Mouse (Mus musculus) forelimb bud, embryonic 11.5 days (tissue): ENCODE measurements around the gene Syngr3.

ENCODE experiments used
- DNase-seq: peaks from one replicate; pipeline ENCODE4 v3.0.0-alpha.2; 2012; ENCODE audit warnings: low read depth, low spot score

The Syngr3 gene

DNA sequence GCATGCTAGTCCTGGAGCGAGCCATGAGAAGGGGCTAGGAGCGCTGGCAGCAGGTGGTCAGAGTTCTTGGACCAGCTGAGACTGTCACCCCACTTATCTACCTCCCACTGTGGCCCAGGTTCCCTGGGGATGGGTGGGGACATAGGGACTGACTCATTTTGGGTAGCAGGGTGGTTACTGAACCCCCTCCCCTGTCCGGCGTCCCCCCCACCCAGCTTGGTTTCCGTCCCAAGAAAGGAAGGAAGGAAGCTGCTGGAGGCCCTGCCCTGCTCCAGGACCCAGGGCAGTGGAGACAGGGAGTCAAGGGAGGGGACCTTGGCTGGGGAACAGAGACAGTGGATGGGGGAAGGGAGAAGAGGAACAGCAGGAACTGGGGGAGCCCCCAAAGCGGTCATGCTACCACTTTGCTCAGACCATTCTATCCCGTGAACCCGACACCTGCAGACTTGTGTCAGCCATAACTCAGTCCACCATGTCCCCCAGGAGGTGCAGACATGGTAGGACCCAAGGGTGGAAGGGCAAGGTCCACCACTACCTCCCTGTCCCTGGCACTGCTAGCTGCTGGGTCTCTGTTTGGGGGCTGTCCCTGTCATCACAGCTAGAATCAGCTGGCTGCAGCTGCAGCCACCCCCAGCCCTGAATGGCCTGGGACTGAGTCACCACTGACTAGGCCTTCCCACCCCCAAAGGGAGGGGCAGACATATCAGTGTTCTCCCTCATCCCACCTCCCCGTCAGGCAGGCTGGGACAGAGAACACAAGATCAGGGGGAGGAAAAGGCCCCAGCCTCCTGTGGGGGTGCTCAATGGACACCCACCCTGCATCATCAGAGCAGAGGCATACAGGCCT lies 44.7 kb downstream of the Syngr3 start:
- DNase-seq = no peak

DNA sequence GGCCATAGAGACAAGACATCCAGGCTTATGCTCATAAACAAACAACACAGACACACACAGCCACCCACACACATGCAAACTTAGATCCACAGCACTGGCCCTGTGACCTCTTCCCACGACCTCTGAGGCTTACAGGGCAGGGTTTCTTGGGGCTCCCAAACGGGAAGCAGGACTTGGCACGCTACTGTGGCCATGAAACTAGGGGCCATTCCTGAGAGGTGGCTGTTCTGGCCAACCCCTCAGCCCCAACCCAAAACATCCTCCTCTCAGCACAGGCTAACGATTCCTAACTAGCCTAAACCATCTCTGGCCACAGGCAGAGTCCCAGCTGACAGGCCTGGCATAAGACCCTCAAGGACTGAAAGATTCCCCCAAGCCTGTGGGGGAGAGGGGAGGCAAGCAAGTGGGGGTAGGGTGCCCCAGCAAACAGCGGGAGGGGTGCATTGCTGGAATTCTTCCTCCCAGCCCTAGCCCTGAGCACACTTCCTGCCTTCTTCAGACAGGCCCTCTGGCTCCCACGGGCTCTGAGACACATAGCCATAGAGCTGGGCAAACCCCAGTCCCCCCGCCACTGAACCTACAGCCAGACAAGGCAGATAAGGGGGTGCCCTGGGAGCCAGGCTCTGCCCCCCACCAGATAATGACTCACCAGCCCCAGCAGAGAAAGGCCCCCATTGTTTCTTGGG lies 45.6 kb downstream of the Syngr3 start:
- DNase-seq = no peak

DNA sequence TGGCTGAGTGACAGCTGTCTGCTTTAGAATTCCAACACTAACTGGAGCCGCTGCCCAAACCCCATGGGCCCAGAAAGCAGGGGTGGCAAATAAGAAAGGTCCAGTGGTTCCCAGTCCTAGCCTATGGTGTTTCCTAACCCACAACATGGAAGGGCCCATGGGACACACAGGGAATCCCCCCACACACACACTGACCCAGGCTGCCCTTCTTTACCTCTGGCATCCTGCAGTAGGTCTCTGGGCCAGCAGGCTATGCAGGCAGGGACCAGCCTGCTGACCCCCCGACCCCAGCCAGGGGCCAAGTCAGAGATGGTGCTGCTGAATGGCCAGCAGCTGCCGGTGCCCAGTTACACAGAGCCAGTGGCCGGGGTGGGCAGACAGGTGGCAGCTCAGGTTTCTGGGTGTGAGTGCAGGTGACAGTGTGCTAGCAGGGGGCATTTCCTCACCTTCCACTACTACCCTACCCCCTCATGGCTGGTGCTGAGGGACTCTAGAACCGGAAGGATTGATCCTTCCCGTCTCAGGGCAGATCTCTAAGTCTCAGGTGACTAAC lies 46.9 kb downstream of the Syngr3 start:
- DNase-seq = no peak

DNA sequence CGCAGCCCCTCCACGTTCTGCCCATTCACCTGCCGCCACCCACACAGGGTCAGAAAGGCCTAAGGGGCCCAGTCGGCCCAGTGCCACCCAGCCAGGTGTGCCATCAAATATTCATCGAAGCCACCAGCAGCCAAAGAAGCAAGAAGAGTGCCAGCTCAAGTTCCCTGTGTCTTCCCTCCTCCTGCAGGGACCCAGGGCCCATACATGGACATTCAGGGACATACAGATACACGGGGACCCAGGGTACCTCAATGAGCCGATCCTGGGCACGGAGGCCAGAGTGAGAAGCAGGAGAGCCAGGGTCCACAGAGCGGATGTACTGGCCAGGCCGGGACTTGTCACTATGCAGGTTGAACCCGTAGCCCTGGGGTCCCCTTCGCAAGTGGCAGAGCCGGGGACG lies 47.8 kb downstream of the Syngr3 start:
- DNase-seq = no peak

DNA sequence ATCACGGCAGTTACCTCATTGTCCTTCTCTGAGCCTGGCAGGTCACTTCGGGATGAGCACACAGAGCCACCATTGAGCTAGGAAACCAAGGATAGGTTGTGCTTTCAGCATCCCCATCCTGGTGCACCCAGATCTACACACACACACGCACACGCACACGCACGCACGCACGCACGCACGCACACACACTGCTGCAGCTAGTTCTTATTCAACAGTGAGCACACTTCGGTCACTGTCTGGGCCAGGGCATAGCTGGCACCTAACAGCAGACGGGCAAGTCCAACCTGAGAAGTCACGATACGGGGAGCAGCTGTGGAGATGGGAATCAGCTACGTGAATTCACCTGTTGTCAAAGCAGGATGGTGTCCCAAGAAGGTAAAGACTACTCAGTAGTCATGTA lies 49.2 kb downstream of the Syngr3 start:
- DNase-seq = no peak

DNA sequence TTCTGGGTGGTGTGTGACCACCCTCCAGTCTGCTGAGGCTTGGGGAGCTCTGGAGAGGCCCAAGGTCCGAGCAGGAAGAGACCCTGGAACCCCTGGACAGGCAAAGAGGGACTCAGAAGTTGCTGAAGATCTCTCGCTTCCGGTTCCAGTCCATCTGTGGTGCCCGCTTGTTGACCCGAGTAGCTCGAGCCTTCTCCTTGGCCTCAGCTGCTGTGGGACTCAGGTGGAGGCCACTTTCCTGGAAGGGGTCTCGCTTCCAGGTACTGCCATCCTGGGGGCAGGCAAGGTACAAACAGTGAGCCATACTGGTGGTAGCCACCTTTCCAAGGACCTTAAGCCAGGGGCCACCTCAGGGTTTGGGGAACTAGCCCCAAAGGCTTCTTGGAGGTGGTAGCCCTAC lies 49.6 kb downstream of the Syngr3 start:
- no peak for DNase-seq

DNA sequence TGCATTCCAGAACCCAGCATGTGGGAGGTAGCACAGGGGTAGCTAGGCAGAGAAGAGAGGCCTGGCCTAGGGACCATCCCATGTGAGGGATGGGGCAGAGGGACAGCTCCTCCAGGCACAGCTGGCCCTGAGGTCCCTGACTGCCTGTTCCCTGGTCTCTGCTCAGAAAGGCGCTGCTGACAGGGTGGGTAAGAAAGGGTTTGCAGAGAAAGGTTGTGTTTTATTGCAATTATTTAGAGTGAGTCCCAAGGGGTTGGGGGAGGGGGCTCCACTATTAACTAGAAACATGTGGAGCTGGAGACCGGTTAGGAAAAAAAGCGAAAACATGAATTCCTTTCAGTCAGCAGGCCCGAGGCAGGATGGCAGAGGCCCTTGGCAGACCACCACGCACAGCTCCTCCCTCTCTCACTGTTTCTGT lies 50.2 kb downstream of the Syngr3 start:
- DNase-seq = peak; percentile 87

DNA sequence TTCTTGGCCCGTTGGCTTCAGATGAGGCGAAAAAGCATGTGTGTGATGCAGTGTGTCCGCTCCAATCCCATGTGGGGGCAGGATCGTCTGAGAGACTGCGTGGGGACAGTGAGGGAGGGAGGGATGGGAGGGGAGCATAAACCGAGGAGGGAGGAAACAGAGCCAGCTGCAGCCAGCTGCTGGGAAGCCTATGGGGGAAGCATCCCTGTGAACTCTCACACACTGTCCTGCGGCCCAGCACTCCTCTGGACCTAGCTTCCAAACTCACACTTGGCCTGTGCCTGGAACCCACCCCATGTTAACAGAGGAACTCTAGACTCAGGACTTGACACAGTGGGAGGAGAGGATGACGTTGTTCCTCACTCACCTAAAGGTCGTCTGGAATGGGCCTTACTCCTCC lies 50.9 kb downstream of the Syngr3 start:
- no peak for DNase-seq

DNA sequence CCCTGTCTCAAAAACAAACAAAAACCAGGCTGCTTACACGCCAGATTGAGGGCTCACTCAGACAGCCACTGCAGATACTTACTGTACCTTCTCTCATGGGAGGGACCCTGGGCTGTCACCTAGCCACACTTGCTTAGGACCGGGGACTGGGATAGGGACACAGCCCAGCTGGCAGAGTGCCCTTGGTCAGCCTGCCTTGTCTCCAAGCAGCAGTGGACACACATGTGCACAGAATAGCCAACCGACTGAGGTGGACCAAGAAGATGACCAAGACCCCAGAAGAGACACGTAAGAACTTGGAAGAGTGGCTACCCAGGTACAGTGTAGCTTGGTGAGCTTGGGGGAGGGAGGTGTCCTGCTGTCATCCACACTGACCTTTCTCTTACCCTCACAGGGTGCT lies 51.5 kb downstream of the Syngr3 start:
- no peak for DNase-seq

DNA sequence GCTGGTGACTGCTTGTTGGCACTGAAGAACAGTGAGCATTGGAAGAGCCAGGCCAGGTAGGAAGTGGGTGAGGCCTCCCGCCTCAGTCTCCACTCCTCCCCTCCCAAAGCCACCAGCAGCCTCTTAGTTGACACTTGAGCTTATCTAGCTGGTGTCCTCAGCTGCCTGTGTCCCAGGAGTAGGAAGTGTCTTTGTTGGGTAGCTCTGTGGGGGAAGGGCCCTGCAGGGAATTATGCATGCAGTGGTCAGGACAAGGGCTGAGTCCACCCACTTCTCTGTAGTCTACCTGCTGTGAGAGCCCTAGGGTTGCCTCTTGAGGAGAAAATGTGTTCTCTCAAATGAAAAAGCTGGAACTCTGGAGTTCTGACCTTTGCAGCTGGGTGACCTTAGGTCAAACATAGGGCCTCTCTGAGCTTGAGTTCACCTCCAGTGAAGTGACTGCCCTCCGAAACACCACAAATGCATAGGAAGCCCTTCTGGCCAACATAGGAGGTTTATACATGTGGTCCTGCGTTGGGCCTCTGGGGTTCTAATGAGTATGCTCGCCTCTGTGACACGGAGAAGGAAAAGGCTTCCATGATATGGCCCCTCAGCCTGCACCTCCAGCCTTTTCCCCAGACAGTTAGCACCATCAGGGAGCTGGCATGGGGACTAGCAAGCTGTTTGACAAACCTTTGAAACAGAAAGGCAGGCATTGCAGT lies 52.8 kb downstream of the Syngr3 start:
- no peak for DNase-seq

DNA sequence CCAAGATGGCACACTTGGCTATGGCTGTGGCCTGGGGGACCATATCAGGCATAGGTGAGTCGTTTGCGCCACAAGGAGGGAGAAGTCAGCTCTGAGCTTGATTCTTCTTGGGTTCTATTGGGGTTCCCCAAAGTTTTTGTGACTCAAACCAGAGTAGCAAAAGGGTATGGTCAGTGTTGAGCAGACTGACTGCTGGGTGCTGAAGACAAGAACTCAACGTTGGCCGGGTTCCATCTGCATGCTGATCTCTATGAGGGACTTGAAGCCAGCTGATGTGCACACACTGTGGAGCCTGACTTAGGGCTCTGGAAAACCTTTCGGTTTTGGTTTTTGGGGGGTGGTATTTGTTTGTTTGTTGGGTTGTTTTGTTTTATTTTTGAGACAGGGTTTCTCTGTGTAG lies 54.1 kb downstream of the Syngr3 start:
- DNase-seq = no peak
